Mouse (Mus musculus) limb, embryonic 14.5 days (tissue): ENCODE measurements around the gene Sorcs3. TPM values are rescaled to one million over a fixed set of nuclear protein-coding genes. Genes with fewer than 3 reads are reported as not detected.
A peak's percentile ranks its signal among the peaks of the same experiment; 100 is the strongest.

Experiments used
- ATAC-seq: fragments of 200-750 bp; cut with Nextera tagmentation; 2 replicates; pipeline ENCODE4 v1.8.0; 2017; ENCODE audit warnings: low read depth, moderate number of reproducible peaks, moderate TSS enrichment; ENCODE audit not compliant: low FRiP score
- DNase-seq: peaks from one replicate; pipeline ENCODE4 v3.0.0-alpha.2; 2015; ENCODE audit warnings: low spot score
- H3K27ac ChIP-seq: fragments of 300-500 bp; sonication (generic); replicated peaks from 2 replicates; pipeline ENCODE4 v1.5.1; 2014; ENCODE audit warnings: low read depth, mild to moderate bottlenecking, low read length, moderate library complexity, mixed read lengths
- H3K27me3 ChIP-seq: fragments of 300-500 bp; sonication (generic); 2 replicates; pipeline ENCODE4 v1.6.1; 2014; ENCODE audit warnings: low read length, mixed read lengths; ENCODE audit not compliant: control insufficient read depth, insufficient read depth
- H3K36me3 ChIP-seq: fragments of 300-500 bp; sonication (generic); 2 replicates; pipeline ENCODE4 v1.6.1; 2014; ENCODE audit warnings: mild to moderate bottlenecking, low read length, moderate library complexity, mixed read lengths; ENCODE audit not compliant: control insufficient read depth, insufficient read depth
- H3K4me1 ChIP-seq: fragments of 300-500 bp; sonication (generic); 2 replicates; pipeline ENCODE4 v1.6.1; 2014; ENCODE audit warnings: antibody characterized with exemption, low read length, mixed read lengths; ENCODE audit not compliant: control insufficient read depth, insufficient read depth
- H3K4me2 ChIP-seq: fragments of 300-500 bp; sonication (generic); replicated peaks from 2 replicates; pipeline ENCODE4 v1.6.1; 2014; ENCODE audit warnings: low read depth, mild to moderate bottlenecking, low read length, moderate library complexity; ENCODE audit not compliant: severe bottlenecking
- H3K4me3 ChIP-seq: fragments of 300-500 bp; sonication (generic); replicated peaks from 2 replicates; pipeline ENCODE4 v1.5.1; 2014; ENCODE audit warnings: low read length
- H3K9ac ChIP-seq: fragments of 300-500 bp; sonication (generic); 2 replicates; pipeline ENCODE4 v1.6.1; 2014; ENCODE audit warnings: mild to moderate bottlenecking, low read depth, low read length, moderate library complexity; ENCODE audit not compliant: severe bottlenecking
- H3K9me3 ChIP-seq: fragments of 300-500 bp; sonication (generic); 2 replicates; pipeline ENCODE4 v1.6.1; 2016; ENCODE audit warnings: low read length; ENCODE audit not compliant: control insufficient read depth
- POLR2A ChIP-seq: fragments of 200-500 bp; IDR thresholded peaks from 2 replicates; pipeline ENCODE4 v1.8.0; 2012; ENCODE audit warnings: inconsistent platforms, mild to moderate bottlenecking, moderate library complexity, borderline replicate concordance; ENCODE audit not compliant: insufficient read depth, insufficient read length; ENCODE audit errors: extremely low read depth
- WGBS: fragments of 180-500 bp; shearing (Covaris S2); extraction: QIAGEN DNeasy Blood & Tissue Kit; methylation state at CpG from one replicate; pipeline ENCODE4 v1.1.7; 2014; 5-methylcytosine and 5-hydroxymethylcytosine counted together
- polyA plus RNA-seq, 2 experiments: library from polyadenylated mRNA; depleted of rRNA in 1 of 2; stranded (reverse) in 1 of 2; unstranded in 1 of 2; fragments of >200 nt; fragmentation: Nextera tagmentation in 1 of 2; extraction: Ambion mirVana in 1 of 2; gene quantifications; 2 replicates each; pipeline versions ENCODE4 v1.2.1 to v1.2.3; 2012 to 2014

Gene Sorcs3
- polyA plus RNA-seq, 2 experiments: 3.0 to 3.1 TPM

DNA sequence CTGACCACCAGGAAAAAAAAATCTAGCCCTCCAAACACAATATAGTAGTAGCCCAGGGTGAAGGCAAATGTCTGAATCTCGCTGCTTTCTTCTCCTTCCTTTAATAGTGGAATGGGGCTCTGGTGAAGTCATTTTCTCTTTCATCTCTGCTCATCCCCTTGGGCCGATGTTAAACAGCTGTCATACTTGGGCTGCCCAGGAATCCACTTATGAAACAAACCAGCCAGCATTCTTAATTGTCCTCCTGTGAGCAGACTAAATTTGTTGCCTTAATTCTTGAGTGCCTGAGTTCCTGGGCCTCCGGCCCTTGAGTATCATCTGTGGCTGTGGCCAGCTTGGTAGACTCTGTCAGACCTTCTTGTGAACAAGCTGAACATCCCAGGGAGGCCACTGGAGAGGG lies 95.5 kb downstream of the Sorcs3 start:
- TF ChIP-seq POLR2A: no peak
- DNase-seq: no peak
- Histone ChIP-seq H3K4me1 (0 out of 2 replicates have a peak, but pooled peaks cover 2% of the 10 kb centered on the region), H3K9me3 (no peaks in the 10 kb centered on the region), H3K27ac (no peak overlapping the region), H3K36me3 (no peaks in the 10 kb centered on the region), H3K4me3 (no peak overlapping the region), H3K4me2 (no peak overlapping the region), H3K27me3 (no peaks in the 10 kb centered on the region), H3K9ac (no peak overlapping the region)
- WGBS: 46% methylated on average over 3 of the region's 3 CpGs
- ATAC-seq: no peak

DNA sequence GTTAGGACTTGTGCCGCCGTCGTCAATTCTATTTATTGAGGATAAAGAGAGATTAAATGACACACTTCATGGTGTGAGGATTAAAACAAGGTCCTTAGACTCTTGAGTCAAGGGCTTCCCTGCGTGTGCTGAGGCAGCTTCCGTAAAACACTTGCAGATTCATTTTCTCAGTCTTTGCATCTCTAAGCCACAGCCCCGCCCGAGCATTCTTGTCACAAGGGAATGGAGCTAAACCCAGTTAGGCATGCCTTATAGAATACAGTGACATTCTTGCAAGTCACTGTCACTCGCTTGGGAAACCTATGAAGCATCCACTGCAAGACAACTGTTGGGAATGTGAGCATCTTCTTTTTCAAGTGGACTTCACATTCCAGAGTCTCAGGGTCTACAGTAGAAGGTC lies 102.5 kb downstream of the Sorcs3 start:
- no peaks in the 10 kb centered on the region for H3K27me3 ChIP-seq
- 77% methylated on average over 8 of the region's 8 CpGs for WGBS
- no peak overlapping the region for H3K4me3 ChIP-seq
- TF ChIP-seq POLR2A: no peak
- no peaks in the 10 kb centered on the region for H3K36me3 ChIP-seq
- no peak overlapping the region for H3K27ac ChIP-seq
- no peak overlapping the region for H3K9ac ChIP-seq
- ATAC-seq (no peak), DNase-seq (no peak)
- H3K4me1 ChIP-seq: no peaks in the 10 kb centered on the region
- no peak overlapping the region for H3K4me2 ChIP-seq
- no peaks in the 10 kb centered on the region for H3K9me3 ChIP-seq

DNA sequence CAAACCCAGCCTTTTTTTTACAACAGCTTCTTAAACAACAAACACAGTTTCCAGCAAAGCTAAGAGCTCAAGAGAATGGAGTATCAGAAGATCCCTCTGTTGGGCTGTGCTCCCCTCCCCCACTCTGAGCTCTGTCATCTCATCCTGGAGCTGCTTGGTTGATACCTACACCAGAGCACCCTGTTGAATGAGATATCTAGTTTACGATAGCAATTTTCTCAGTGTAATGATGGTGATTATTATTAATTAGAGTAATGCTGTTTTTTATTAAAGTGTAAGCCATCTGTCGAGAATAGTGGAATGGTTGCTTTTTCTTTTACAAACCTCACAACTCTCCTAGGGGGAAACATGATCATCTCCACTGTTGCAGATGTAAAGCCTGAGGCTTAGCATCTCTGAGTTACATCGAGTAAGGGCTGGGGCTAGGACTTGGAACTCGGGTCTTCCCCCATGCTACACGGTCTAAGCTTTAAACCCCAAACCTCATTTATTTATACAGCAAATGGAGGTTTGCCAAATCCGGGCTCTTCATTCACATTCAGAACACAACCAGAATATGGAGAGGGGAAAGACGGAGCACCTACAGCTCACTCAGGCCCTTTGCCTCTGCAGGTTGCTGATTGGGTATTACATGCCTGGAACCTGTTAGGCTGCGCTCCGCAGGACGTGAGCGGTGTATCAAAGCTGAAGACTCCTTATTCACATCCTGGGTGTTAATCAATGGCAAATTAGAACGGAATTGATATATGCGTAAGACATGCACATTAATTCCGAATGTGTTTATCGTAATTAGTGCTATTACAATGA lies 103.9 kb downstream of the Sorcs3 start:
- Histone ChIP-seq H3K4me2 (no peak overlapping the region), H3K27ac (no peak overlapping the region), H3K27me3 (no peaks in the 10 kb centered on the region), H3K9ac (no peak overlapping the region), H3K4me1 (no peaks in the 10 kb centered on the region), H3K9me3 (no peaks in the 10 kb centered on the region), H3K36me3 (no peaks in the 10 kb centered on the region), H3K4me3 (no peak overlapping the region)
- peak; percentile 9 for DNase-seq
- TF ChIP-seq POLR2A: no peak
- no peak for ATAC-seq
- WGBS: 60% methylated on average over 15 of the region's 15 CpGs

DNA sequence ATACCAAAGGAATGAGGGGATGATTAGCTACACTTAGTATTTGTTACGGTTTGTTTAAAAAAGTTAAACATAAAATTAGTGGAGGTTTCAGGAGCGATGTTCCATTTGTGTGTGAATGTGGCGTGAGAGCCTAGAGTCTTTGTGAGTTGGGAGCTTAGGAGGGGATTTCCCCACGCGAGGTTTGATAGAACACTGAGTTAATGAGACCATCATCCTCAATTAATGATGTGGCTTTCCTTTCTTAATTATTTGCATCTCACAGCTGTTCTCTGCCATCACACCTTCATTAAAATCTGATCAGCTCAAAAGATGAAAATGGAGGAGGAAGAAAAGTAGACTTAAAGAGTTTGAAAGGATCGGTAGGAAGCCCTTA lies 104.5 kb downstream of the Sorcs3 start:
- no peak for TF ChIP-seq POLR2A
- no peaks in the 10 kb centered on the region for H3K4me1 ChIP-seq
- H3K36me3 ChIP-seq: no peaks in the 10 kb centered on the region
- H3K9ac ChIP-seq: no peak overlapping the region
- 73% methylated on average over 6 of the region's 6 CpGs for WGBS
- no peak for ATAC-seq
- no peaks in the 10 kb centered on the region for H3K9me3 ChIP-seq
- H3K27me3 ChIP-seq: no peaks in the 10 kb centered on the region
- H3K27ac ChIP-seq: no peak overlapping the region
- no peak overlapping the region for H3K4me2 ChIP-seq
- no peak overlapping the region for H3K4me3 ChIP-seq
- no peak for DNase-seq

DNA sequence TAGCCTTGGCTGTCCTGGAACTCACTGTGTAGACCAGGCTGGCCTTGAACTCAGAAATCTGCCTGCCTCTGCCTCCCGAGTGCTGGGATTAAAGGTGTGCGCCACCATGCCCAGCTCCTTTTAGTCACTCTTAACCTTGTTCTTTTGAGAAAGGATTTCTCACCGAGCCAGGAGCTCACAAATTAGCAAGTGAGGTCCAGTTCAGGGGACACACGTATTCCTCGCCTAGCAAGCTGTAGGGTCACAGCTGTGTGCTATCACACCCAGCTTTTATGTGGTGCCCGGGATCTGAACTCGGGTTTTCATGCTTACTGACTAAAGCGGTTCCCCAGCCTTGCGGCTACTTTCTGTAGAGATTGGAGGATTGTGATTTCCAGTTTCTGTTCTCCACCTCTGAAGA lies 108.0 kb downstream of the Sorcs3 start:
- H3K27ac ChIP-seq: no peak overlapping the region
- no peak for ATAC-seq
- TF ChIP-seq POLR2A: no peak

More for the DNA sequence above, 108.0 kb downstream of the Sorcs3 start:
- no peak overlapping the region for H3K4me2 ChIP-seq
- no peak overlapping the region for H3K4me3 ChIP-seq
- no peaks in the 10 kb centered on the region for H3K36me3 ChIP-seq
- H3K9me3 ChIP-seq: no peaks in the 10 kb centered on the region
- H3K4me1 ChIP-seq: no peaks in the 10 kb centered on the region
- no peak for DNase-seq
- WGBS: 89% methylated on average over 9 of the region's 9 CpGs
- no peak overlapping the region for H3K9ac ChIP-seq
- H3K27me3 ChIP-seq: no peaks in the 10 kb centered on the region
